Mouse (Mus musculus): Measurements from ENCODE around the gene Tas2r134. TPM values are rescaled to one million over a fixed set of nuclear protein-coding genes. Genes with fewer than 3 reads are reported as not detected.

The Tas2r134 gene
- polyA plus RNA-seq (2015; fragmentation: Nextera tagmentation; extraction: Ambion mirVana) = not detected in 2 replicates

DNA sequence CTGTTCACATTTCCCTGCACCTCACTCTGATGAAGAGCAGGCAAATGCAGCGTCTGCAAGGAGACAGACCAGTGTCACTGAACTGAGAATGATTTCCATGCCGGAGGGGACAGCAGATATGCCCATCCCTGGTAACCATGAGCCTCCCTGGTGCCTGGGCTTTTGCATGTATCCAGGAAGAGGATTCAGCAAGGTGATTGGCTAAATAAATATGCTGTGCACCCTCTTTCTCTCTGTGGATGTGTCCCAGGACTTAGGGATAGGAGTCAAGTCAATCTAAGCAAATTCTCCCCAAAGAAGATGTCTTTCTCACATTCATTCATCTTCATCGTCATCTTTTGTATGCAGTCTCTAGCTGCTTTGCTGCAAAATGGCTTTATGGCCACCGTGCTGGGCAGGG, at the start of gene Tas2r134:
Gene Tas2r134, plus strand, starts transcription at position 301 of the 400 bp plus-strand sequence.
- Histone ChIP-seq H3K4me1 (replicated peaks) (no peaks in the 10 kb centered on the region), H3K4me3 (no peak within 1 kb of the TSS), H3K36me3 (no peaks in the 10 kb centered on the region), H3K9me3 (no peaks in the 10 kb centered on the region), H3K27me3 (no peaks in the 10 kb centered on the region), H3K9ac (no peak within 1 kb of the TSS), H3K27ac (replicated peaks) (no peak within 1 kb of the TSS), H3K4me2 (no peak within 1 kb of the TSS)
- 76% methylated on average over 4 of the region's 4 CpGs for WGBS
- ATAC-seq (ENCODE audit: low FRiP score, low read depth) = no peak

DNA sequence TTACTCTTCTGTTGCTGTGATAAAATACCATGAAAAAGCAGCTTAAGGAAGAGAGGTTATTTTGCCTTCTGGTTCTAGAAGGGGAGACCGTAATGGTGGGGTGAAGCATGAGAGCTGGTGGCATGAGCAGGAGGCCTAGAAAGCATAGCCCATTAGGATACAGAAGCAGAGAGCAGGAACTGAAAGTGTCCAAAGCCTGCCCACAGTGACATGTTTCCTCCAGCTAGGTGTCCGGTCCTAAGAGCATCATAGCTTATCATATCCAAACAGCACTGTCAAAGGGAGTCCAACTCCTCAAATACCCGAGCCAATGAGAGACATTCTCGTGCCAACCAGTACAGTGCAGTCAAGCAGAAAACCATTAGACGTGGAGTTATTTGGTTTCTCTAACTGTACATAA, 47.5 kb upstream of the Tas2r134 start:
- H3K4me1 ChIP-seq (replicated peaks) = 0 out of 2 replicates have a peak, but pooled peaks cover 3% of the 10 kb centered on the region
- H3K36me3 ChIP-seq = no peaks in the 10 kb centered on the region
- ATAC-seq (ENCODE audit: low FRiP score, low read depth) = no peak
- no peak overlapping the region for H3K9ac ChIP-seq
- H3K9me3 ChIP-seq = no peaks in the 10 kb centered on the region
- no peak overlapping the region for H3K27ac ChIP-seq (replicated peaks)
- H3K27me3 ChIP-seq = no peaks in the 10 kb centered on the region
- H3K4me3 ChIP-seq = no peak overlapping the region
- no peak overlapping the region for H3K4me2 ChIP-seq
- 70% methylated on average over 5 of the region's 5 CpGs for WGBS

- ATAC-seq (ENCODE audit: low FRiP score, low read depth) = no peak
- Histone ChIP-seq H3K4me2 (no peak overlapping the region), H3K9ac (no peak overlapping the region), H3K27ac (replicated peaks) (peak overlapping the region; percentile 17; the same call in 1 of the 2 replicates), H3K27me3 (no peaks in the 10 kb centered on the region), H3K9me3 (no peaks in the 10 kb centered on the region), H3K4me3 (no peak overlapping the region), H3K36me3 (no peaks in the 10 kb centered on the region), H3K4me1 (replicated peaks) (0 out of 2 replicates have a peak, but pooled peaks cover 3% of the 10 kb centered on the region)
- WGBS = 27% methylated on average over 9 of the region's 9 CpGs
These were observed 43.0 kb upstream of the Tas2r134 start for GRCm38 (mm10) chr2:51584050-51585046.

DNA sequence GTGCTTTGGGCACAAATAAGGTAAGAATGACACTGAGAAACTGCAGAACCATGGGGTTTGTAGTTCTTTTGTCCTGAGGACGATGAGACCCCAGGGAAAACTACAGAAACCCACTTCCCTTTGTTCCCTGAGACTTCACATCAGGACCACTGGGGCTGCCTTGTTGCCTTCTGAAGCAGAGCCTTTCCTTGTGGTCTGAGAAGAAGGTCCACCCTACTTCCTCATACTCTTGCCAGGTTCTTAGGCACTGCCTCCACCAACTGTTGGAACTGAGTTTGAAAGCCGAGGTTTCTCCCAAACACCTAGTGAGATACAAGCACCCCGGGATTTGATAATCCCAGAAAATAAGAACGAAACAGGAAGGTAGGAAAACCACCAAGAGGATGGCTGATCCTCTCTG, 39.0 kb upstream of the Tas2r134 start:
- no peak overlapping the region for H3K27ac ChIP-seq (replicated peaks)
- WGBS = 88% methylated on average over 4 of the region's 4 CpGs

GRCm38 (mm10) chr2:51588895-51589294, 38.4 kb upstream of the Tas2r134 start:
- Histone ChIP-seq H3K9me3 (no peaks in the 10 kb centered on the region), H3K9ac (no peak overlapping the region), H3K27ac (replicated peaks) (no peak overlapping the region), H3K27me3 (no peaks in the 10 kb centered on the region), H3K4me2 (no peak overlapping the region), H3K36me3 (no peaks in the 10 kb centered on the region), H3K4me3 (no peak overlapping the region), H3K4me1 (replicated peaks) (peaks cover 15% of the 10 kb centered on the region)
- ATAC-seq (ENCODE audit: low FRiP score, low read depth) = no peak
- 82% methylated on average over 6 of the region's 6 CpGs for whole genome bisulfite sequencing

More for the DNA sequence above, 39.0 kb upstream of the Tas2r134 start:
- H3K27me3 ChIP-seq = no peaks in the 10 kb centered on the region
- peaks cover 17% of the 10 kb centered on the region for H3K4me1 ChIP-seq (replicated peaks)
- no peak overlapping the region for H3K9ac ChIP-seq
- H3K9me3 ChIP-seq = no peaks in the 10 kb centered on the region
- no peak for ATAC-seq (ENCODE audit: low FRiP score, low read depth)
- no peaks in the 10 kb centered on the region for H3K36me3 ChIP-seq
- no peak overlapping the region for H3K4me2 ChIP-seq
- no peak overlapping the region for H3K4me3 ChIP-seq

DNA sequence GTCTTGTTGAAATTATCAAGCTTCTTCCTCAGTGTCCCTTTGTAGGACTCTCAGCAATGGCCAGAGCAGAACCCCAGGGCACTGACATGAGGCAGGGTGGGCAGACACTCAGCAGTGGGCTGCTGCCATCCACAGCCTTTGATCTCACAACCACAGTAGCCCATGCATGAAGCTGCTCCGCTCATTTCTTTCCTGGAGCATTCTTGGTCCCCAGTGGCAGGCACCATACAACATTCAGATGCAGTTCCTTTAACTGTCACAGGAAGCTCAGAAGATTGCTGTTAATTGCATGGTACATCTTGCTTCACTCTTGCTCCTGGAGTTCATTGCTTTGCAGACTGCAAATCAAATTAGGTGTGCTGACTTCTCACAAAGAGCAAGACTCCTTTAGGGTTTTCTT, 37.7 kb upstream of the Tas2r134 start:
- ATAC-seq (ENCODE audit: low FRiP score, low read depth) = 0 out of 2 replicates have a peak, but pooled peaks have one; percentile 44
- H3K4me2 ChIP-seq = no peak overlapping the region
- peaks cover 15% of the 10 kb centered on the region for H3K4me1 ChIP-seq (replicated peaks)
- H3K27ac ChIP-seq (replicated peaks) = 0 out of 2 replicates have a peak overlapping the region, but pooled peaks have one; percentile 15
- H3K9ac ChIP-seq = no peak overlapping the region
- 26% methylated on average over 1 of the region's 1 CpGs for WGBS
- H3K36me3 ChIP-seq = no peaks in the 10 kb centered on the region
- no peak overlapping the region for H3K4me3 ChIP-seq
- H3K27me3 ChIP-seq = no peaks in the 10 kb centered on the region
- no peaks in the 10 kb centered on the region for H3K9me3 ChIP-seq

GRCm38 (mm10) chr2:51590308-51590707, 37.0 kb upstream of the Tas2r134 start:
- Histone ChIP-seq H3K27me3 (no peaks in the 10 kb centered on the region), H3K4me2 (no peak overlapping the region), H3K36me3 (no peaks in the 10 kb centered on the region), H3K4me1 (replicated peaks) (peaks cover 15% of the 10 kb centered on the region), H3K9me3 (no peaks in the 10 kb centered on the region), H3K9ac (no peak overlapping the region), H3K4me3 (no peak overlapping the region), H3K27ac (replicated peaks) (no peak overlapping the region; the same call in 1 of the 2 replicates)
- ATAC-seq (ENCODE audit: low FRiP score, low read depth) = no peak
- WGBS = 26% methylated on average over 8 of the region's 8 CpGs

- Histone ChIP-seq H3K27me3 (no peaks in the 10 kb centered on the region), H3K4me2 (no peak overlapping the region), H3K9ac (no peak overlapping the region), H3K4me3 (no peak overlapping the region), H3K36me3 (no peaks in the 10 kb centered on the region), H3K9me3 (no peaks in the 10 kb centered on the region), H3K27ac (replicated peaks) (no peak overlapping the region), H3K4me1 (replicated peaks) (peaks cover 15% of the 10 kb centered on the region)
- no peak for ATAC-seq (ENCODE audit: low FRiP score, low read depth)
These were observed 35.2 kb upstream of the Tas2r134 start for GRCm38 (mm10) chr2:51592157-51592556.

DNA sequence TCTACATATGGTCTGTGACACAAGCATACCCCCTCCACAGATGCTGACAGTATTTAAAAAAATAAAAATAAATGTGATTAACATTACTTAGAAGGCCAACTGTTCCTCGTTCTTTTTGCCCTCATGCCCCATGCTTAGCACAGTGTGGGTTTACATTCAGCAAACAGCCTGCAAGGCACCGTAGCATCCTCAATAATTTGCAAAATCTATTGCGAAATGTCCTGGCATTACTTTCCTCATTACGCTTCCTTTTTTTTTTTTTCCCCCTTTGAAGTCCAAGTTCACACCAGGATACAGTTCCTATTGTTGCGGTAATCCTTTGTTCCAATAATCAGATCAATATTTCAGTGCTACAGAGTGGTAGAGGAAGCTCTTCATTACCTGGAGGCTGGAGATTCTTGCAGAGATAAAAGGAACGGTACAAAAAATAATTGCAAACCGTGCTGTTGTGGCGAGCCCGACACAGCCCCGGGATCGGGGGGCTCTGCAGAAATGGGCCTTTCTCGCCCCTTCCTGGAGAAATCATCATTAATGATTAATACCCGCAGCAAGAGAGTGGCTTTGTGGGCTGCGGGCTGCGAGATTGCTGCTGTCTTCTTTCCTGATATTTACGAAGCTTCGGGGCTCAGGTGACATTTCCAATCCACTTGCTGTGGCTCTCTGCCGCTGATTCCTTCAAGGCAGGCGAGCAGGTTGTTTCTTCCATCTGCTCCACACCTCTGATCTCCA, 27.7 kb upstream of the Tas2r134 start:
- no peaks in the 10 kb centered on the region for H3K9me3 ChIP-seq
- peaks cover 16% of the 10 kb centered on the region for H3K4me1 ChIP-seq (replicated peaks)
- H3K4me3 ChIP-seq = peak overlapping the region; percentile 29
- H3K36me3 ChIP-seq = no peaks in the 10 kb centered on the region
- H3K9ac ChIP-seq = peak overlapping the region; percentile 37
- WGBS = 41% methylated on average over 19 of the region's 19 CpGs
- no peaks in the 10 kb centered on the region for H3K27me3 ChIP-seq
- peak overlapping the region; percentile 54 for H3K4me2 ChIP-seq
- H3K27ac ChIP-seq (replicated peaks) = peak overlapping the region; percentile 82
- ATAC-seq (ENCODE audit: low FRiP score, low read depth) = no peak; the same call in 1 of the 2 replicates

GRCm38 (mm10) chr2:51600202-51600487, 27.2 kb upstream of the Tas2r134 start:
- Histone ChIP-seq H3K4me1 (replicated peaks) (peaks cover 16% of the 10 kb centered on the region), H3K36me3 (no peaks in the 10 kb centered on the region), H3K9ac (no peak overlapping the region), H3K4me3 (peak overlapping the region; percentile 29; the same call in 1 of the 2 replicates), H3K27me3 (no peaks in the 10 kb centered on the region), H3K27ac (replicated peaks) (peak overlapping the region; percentile 82), H3K4me2 (peak overlapping the region; percentile 54), H3K9me3 (no peaks in the 10 kb centered on the region)
- ATAC-seq (ENCODE audit: low FRiP score, low read depth) = no peak
- 19% methylated on average over 3 of the region's 3 CpGs for WGBS

- no peak overlapping the region for H3K27ac ChIP-seq (replicated peaks)
- no peak overlapping the region for H3K4me2 ChIP-seq
- no peaks in the 10 kb centered on the region for H3K36me3 ChIP-seq
- no peak overlapping the region for H3K9ac ChIP-seq
- H3K4me1 ChIP-seq (replicated peaks) = peaks cover 16% of the 10 kb centered on the region
- ATAC-seq (ENCODE audit: low FRiP score, low read depth) = no peak
- H3K27me3 ChIP-seq = no peaks in the 10 kb centered on the region
- H3K9me3 ChIP-seq = no peaks in the 10 kb centered on the region
- WGBS = 62% methylated on average over 8 of the region's 8 CpGs
- H3K4me3 ChIP-seq = no peak overlapping the region
These were observed 26.4 kb upstream of the Tas2r134 start for GRCm38 (mm10) chr2:51600873-51601272.

DNA sequence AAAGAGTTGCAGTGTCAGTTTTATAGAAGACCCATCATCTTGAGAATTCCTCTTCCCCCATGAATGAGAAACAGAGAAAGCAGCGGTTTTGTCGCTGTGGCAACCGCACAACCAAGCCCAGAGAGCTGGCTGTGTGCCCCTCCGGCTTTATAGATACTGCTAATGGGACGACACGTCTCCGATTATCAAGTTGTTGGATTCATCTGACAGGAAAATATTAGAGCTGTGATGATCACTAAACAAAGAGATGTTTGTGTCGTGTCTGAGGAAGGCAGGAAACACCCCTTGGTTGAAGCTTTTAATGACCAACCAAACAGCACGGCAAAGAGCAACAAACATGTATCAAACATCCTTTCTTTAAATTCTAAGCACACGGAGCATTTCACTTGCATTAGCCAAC, 17.0 kb upstream of the Tas2r134 start:
- Histone ChIP-seq H3K36me3 (no peaks in the 10 kb centered on the region), H3K27ac (replicated peaks) (peak overlapping the region; percentile 53), H3K4me1 (replicated peaks) (peaks cover 13% of the 10 kb centered on the region), H3K9ac (no peak overlapping the region), H3K27me3 (no peaks in the 10 kb centered on the region), H3K9me3 (no peaks in the 10 kb centered on the region), H3K4me3 (peak overlapping the region; percentile 26), H3K4me2 (peak overlapping the region; percentile 54)
- no peak for ATAC-seq (ENCODE audit: low FRiP score, low read depth)
- WGBS = 10% methylated on average over 10 of the region's 10 CpGs

Data from hindbrain, embryonic 15.5 days (tissue).